Mouse (Mus musculus): ENCODE data around the gene Nme9. TPM values are rescaled to one million over a fixed set of nuclear protein-coding genes. Genes with fewer than 3 reads are reported as not detected.

Nme9 gene
- polyA plus RNA-seq, 1 experiment from 2014 or later: not detected

DNA sequence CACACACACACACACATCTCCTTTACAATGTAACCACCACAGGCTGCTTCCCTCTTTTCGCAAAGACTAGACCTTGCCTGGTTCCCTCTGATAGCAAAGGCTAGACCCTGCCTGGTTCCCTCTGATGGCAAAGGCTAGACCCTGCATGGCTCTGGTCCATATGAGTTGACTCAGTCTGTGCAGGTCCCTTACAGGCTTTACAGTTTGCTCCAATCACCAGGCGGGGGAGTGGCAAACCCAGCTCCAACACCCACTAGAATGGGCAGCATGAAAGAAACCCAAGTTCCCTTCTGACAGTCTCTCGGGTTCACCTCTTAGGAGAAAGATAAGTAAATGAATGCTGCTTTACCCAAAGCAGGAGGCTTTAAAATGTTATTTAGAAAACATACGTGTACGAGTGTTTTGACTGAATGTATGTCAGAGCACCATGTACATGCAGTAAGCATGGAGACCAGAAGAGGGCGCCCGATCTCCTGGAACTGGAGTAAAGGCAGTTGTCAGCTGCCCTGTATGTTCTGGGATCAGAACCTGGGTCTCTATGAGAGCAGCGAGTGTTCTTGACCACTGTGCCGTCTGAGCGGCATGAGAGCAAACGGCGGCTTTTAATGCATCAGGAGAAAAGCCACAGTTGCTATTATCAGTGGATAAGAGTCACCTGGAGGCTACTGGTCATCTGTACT is 7.4 kb downstream of the Nme9 start:
- Histone ChIP-seq H3K9ac (no peak overlapping the region), H3K4me2 (no peak overlapping the region), H3K36me3 (no peaks in the 10 kb centered on the region), H3K27ac (ENCODE audit: poor library complexity, severe bottlenecking) (no peak overlapping the region), H3K4me3 (no peak overlapping the region), H3K9me3 (replicated peaks) (no peaks in the 10 kb centered on the region), H3K27me3 (replicated peaks) (peaks cover 25% of the 10 kb centered on the region), H3K4me1 (replicated peaks) (no peaks in the 10 kb centered on the region)
- 39% methylated on average over 12 of the region's 12 CpGs for WGBS
- ATAC-seq (ENCODE audit: insufficient number of reproducible peaks, low FRiP score): no peak

DNA sequence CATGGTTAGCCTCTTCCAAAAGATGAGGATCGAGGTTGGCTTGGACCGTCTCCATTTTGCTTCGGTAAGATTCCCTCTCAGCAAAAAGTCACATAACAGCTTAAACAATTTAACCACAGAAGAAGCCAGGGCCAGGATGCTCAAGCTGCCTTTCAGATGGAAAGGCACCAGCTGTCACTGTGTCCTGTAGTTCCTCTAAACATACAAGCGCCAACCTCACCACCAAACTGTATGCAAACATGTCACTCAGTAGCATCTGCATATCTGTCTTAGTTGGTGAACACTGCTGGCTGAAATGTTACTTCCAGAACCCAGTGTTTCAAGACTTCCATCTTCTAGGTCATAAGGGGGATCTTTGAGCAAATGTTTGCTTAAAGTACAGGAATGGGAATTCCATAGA is 8.5 kb downstream of the Nme9 start:
- no peak overlapping the region for H3K27ac ChIP-seq (ENCODE audit: poor library complexity, severe bottlenecking)
- WGBS: 84% methylated on average over 4 of the region's 4 CpGs
- no peak for ATAC-seq (ENCODE audit: insufficient number of reproducible peaks, low FRiP score)
- peaks cover 21% of the 10 kb centered on the region for H3K27me3 ChIP-seq (replicated peaks)
- H3K4me3 ChIP-seq: no peak overlapping the region
- no peaks in the 10 kb centered on the region for H3K9me3 ChIP-seq (replicated peaks)
- H3K4me1 ChIP-seq (replicated peaks): no peaks in the 10 kb centered on the region
- no peak overlapping the region for H3K9ac ChIP-seq
- H3K36me3 ChIP-seq: no peaks in the 10 kb centered on the region
- no peak overlapping the region for H3K4me2 ChIP-seq

DNA sequence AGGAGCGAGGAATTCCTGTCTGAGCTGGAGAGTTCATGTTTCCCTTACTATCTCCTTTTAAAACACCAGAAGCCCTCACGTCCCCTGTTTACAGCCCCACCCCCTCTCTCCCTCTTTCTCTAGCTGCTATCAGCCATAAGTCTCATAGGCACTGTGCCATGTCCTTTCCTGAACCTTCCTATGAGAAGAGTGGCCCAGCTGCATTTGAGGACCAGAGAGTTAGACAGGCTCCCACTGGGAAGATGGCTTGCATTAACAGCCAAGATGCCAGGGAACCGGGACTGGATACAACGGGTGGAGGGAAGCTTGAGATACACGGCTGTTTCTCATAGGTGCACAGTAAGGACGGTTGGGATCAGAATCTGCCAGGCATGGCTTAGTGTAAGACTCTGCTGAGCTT is 13.6 kb downstream of the Nme9 start:
- H3K36me3 ChIP-seq: no peaks in the 10 kb centered on the region
- H3K4me3 ChIP-seq: no peak overlapping the region
- no peak for ATAC-seq (ENCODE audit: insufficient number of reproducible peaks, low FRiP score)
- H3K4me1 ChIP-seq (replicated peaks): no peaks in the 10 kb centered on the region
- no peak overlapping the region for H3K27ac ChIP-seq (ENCODE audit: poor library complexity, severe bottlenecking)
- no peaks in the 10 kb centered on the region for H3K9me3 ChIP-seq (replicated peaks)
- no peak overlapping the region for H3K4me2 ChIP-seq
- H3K9ac ChIP-seq: no peak overlapping the region
- H3K27me3 ChIP-seq (replicated peaks): peaks cover 4% of the 10 kb centered on the region; the same call in 1 of the 2 replicates
- WGBS: 71% methylated on average over 6 of the region's 6 CpGs

DNA sequence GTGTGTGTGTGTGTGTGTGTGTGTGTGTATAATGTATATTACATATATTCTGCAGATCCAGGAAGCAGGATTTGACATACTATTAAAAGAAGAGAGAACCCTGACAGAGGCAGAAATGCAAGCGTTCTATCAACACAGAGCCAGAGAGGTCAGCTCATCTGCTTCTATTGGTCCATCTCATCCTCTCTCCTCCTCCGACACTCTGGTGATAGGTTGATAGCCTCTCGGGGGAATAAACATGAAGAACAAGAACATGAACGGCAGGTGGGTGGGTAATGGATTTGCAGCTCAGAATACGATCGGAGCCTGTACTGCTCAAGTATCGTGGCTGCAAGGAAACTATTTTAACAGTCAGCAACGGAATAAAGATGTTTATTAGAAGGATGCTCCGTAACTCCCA is 17.3 kb downstream of the Nme9 start:
- WGBS: 79% methylated on average over 9 of the region's 9 CpGs
- Histone ChIP-seq H3K9me3 (replicated peaks) (no peaks in the 10 kb centered on the region), H3K4me2 (no peak overlapping the region), H3K4me1 (replicated peaks) (no peaks in the 10 kb centered on the region), H3K9ac (no peak overlapping the region), H3K4me3 (no peak overlapping the region), H3K27ac (ENCODE audit: poor library complexity, severe bottlenecking) (no peak overlapping the region), H3K27me3 (replicated peaks) (no peaks in the 10 kb centered on the region), H3K36me3 (no peaks in the 10 kb centered on the region)
- no peak for ATAC-seq (ENCODE audit: insufficient number of reproducible peaks, low FRiP score)

DNA sequence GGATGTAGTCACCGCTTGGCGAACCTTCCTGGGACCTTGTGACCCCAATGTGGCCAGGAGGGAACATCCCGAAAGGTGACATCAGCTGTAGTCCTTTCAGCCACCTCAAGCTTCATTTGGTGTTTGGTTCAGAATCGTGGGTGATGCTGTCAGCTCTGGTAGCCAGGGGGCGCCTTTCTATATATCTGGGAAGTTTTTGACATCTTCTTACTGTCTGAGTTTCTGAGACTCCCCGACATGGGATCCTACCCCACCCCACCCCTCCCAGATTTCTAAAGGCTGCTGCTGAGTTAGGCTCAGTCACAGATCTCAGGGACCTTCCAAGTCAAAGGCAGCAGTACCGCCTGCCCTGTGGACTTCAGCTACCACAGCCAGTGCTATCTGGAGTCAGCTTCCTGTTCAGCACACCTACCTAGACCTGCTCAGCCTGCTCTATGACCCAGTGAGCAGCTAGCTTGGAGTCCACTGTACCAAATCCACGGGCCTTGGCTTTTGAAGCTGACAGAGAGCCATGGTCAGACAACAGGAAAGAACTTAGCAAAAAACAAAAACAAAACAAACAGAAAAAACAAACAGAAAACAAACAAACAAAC is 18.5 kb downstream of the Nme9 start:
- ATAC-seq (ENCODE audit: insufficient number of reproducible peaks, low FRiP score): no peak
- H3K4me2 ChIP-seq: no peak overlapping the region
- no peak overlapping the region for H3K27ac ChIP-seq (ENCODE audit: poor library complexity, severe bottlenecking)
- H3K9ac ChIP-seq: no peak overlapping the region
- H3K4me1 ChIP-seq (replicated peaks): no peaks in the 10 kb centered on the region
- peaks cover 5% of the 10 kb centered on the region; the same call in 1 of the 2 replicates for H3K36me3 ChIP-seq
- H3K27me3 ChIP-seq (replicated peaks): no peaks in the 10 kb centered on the region
- WGBS: 59% methylated on average over 8 of the region's 8 CpGs
- no peaks in the 10 kb centered on the region for H3K9me3 ChIP-seq (replicated peaks)
- H3K4me3 ChIP-seq: no peak overlapping the region

DNA sequence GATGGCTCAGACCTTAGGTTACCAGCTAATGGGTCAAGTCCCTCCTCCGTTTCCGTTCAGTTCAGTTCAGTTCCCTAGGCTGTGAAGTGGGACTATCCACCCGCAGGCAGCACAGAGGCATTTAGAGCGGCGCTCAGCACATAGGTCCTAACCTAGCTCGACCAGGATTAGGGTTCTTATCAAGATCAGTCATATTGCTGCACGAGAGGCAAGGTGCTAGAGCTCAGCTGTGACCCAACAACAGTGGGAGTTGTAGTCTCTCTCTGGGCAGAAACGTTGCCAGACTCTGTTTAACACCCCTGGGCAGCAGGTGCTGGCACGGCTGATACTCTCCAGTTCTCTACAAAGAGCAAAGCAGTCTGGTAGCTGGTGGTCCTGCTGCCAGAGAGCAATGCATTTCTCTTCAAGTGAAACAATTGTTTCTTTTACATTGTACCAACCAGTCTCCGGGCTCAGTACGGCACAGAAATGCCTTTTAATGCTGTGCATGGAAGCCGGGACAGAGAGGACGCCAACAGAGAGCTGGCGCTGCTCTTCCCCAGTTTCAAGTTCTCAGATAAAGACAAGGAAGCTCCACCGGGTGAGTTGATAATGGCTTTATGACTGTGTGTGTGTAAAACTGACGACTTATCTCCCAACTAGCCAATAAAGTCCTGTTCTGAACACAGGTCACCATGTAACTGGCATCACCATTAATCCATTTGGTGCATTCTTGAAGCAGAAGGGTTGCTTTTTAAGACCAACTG is 19.2 kb downstream of the Nme9 start:
- Histone ChIP-seq H3K27me3 (replicated peaks) (no peaks in the 10 kb centered on the region), H3K4me1 (replicated peaks) (no peaks in the 10 kb centered on the region), H3K36me3 (peaks cover 12% of the 10 kb centered on the region; the same call in 1 of the 2 replicates), H3K9ac (no peak overlapping the region), H3K4me3 (no peak overlapping the region), H3K9me3 (replicated peaks) (no peaks in the 10 kb centered on the region), H3K4me2 (no peak overlapping the region), H3K27ac (ENCODE audit: poor library complexity, severe bottlenecking) (no peak overlapping the region)
- ATAC-seq (ENCODE audit: insufficient number of reproducible peaks, low FRiP score): no peak
- 59% methylated on average over 16 of the region's 16 CpGs for WGBS

DNA sequence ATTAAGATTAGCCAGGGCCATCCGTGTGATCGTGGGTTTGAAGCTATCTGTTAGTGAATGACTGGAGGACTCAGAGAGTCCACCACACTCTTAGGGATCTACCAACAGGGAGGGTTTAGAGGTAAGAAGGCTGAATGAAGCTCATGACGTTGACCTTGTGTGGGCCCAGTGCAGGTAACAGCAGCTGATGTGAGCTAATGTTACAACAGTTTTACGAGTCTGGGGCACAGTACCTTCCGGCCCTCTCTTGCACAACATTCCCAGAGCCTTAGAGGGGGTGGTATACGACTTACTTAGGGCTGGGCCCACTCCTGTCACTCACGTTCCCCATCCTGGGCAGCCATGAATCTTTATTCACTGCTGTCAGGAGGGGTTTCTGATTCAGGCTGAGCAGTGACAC is 20.1 kb downstream of the Nme9 start:
- Histone ChIP-seq H3K9me3 (replicated peaks) (no peaks in the 10 kb centered on the region), H3K27me3 (replicated peaks) (no peaks in the 10 kb centered on the region), H3K27ac (ENCODE audit: poor library complexity, severe bottlenecking) (no peak overlapping the region), H3K9ac (no peak overlapping the region), H3K4me1 (replicated peaks) (no peaks in the 10 kb centered on the region), H3K4me3 (no peak overlapping the region), H3K4me2 (no peak overlapping the region), H3K36me3 (peaks cover 20% of the 10 kb centered on the region)
- ATAC-seq (ENCODE audit: insufficient number of reproducible peaks, low FRiP score): no peak
- 81% methylated on average over 7 of the region's 7 CpGs for WGBS

DNA sequence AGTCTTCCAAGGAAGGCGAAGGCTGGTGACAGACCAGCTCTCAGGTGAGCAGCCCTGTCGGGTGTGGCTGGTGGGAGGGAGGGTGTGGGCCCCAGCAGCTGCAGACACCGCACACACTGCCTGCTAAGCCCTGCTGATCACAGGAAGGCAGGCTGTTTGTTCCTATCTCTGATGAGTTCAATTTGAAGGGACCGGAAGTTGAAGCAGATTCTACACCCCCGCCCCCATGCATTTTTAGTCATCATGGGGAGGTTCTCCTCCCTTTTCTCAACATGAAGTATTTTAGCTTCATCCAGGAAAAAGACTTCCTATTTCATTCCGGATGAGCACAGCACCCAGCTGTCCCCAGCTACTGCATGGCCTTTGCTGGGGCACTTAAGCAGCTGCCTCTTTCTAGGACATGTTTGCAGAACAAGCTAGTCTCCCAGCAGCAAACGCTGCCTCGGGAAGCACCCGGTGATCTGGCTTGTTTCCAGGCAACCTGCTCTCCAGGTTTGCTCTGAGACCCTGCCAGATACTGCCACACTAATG is 28.0 kb downstream of the Nme9 start:
- ATAC-seq (ENCODE audit: insufficient number of reproducible peaks, low FRiP score): no peak
- no peak overlapping the region for H3K27ac ChIP-seq (ENCODE audit: poor library complexity, severe bottlenecking)
- no peaks in the 10 kb centered on the region for H3K27me3 ChIP-seq (replicated peaks)
- no peaks in the 10 kb centered on the region; the same call in 1 of the 2 replicates for H3K4me1 ChIP-seq (replicated peaks)
- H3K4me2 ChIP-seq: no peak overlapping the region
- H3K4me3 ChIP-seq: no peak overlapping the region
- WGBS: 65% methylated on average over 9 of the region's 9 CpGs
- no peak overlapping the region for H3K9ac ChIP-seq
- H3K36me3 ChIP-seq: peaks cover 43% of the 10 kb centered on the region
- H3K9me3 ChIP-seq (replicated peaks): no peaks in the 10 kb centered on the region

DNA sequence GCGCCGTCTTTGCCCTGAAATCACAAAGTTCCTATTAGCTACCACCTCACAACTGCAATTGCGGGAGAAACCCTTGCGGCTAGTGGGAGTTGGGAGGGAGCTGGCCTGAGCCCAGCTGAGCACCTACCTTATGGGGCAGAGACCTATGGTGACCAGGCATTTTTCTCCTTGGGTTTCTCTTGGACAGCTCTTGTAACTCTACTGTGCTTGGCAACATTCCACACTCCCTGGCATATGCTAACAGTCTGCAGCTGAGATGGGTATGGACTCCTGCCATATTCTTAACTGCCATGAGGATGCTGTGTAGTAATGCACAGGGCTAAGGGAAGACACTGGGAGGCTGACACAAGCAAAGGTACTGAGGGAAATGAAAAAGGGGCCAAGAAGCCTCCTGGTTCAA is 29.5 kb downstream of the Nme9 start:
- WGBS: 81% methylated on average over 4 of the region's 4 CpGs
- H3K9ac ChIP-seq: no peak overlapping the region
- no peak overlapping the region for H3K4me2 ChIP-seq
- no peak overlapping the region for H3K4me3 ChIP-seq
- H3K27me3 ChIP-seq (replicated peaks): no peaks in the 10 kb centered on the region
- peaks cover 36% of the 10 kb centered on the region for H3K36me3 ChIP-seq
- no peaks in the 10 kb centered on the region for H3K9me3 ChIP-seq (replicated peaks)
- no peak overlapping the region for H3K27ac ChIP-seq (ENCODE audit: poor library complexity, severe bottlenecking)
- no peak for ATAC-seq (ENCODE audit: insufficient number of reproducible peaks, low FRiP score)
- no peaks in the 10 kb centered on the region; the same call in 1 of the 2 replicates for H3K4me1 ChIP-seq (replicated peaks)

DNA sequence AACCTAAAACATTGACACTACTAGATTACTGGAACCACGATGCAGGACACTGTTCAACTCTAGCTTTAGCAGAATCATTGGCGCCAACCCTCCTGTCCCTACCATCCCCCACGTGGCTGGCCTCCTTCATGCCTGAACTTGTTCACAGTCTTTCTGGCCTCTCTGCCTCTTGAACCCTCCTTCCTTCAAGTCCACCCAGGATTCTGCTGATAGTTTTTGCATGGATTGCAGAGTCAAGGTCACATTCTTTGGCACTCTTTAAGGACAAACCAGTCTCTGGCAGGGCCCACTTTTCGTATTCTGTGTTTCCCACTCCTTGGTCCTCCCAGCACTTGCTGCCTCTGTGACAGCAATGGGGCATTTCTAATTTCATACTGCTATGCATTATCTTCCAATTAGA is 31.9 kb downstream of the Nme9 start:
- 75% methylated on average over 4 of the region's 4 CpGs for WGBS
- Histone ChIP-seq H3K36me3 (peaks cover 49% of the 10 kb centered on the region), H3K27me3 (replicated peaks) (no peaks in the 10 kb centered on the region), H3K9me3 (replicated peaks) (no peaks in the 10 kb centered on the region), H3K9ac (no peak overlapping the region), H3K4me3 (no peak overlapping the region), H3K4me1 (replicated peaks) (no peaks in the 10 kb centered on the region; the same call in 1 of the 2 replicates), H3K4me2 (no peak overlapping the region), H3K27ac (ENCODE audit: poor library complexity, severe bottlenecking) (no peak overlapping the region)
- ATAC-seq (ENCODE audit: insufficient number of reproducible peaks, low FRiP score): no peak

DNA sequence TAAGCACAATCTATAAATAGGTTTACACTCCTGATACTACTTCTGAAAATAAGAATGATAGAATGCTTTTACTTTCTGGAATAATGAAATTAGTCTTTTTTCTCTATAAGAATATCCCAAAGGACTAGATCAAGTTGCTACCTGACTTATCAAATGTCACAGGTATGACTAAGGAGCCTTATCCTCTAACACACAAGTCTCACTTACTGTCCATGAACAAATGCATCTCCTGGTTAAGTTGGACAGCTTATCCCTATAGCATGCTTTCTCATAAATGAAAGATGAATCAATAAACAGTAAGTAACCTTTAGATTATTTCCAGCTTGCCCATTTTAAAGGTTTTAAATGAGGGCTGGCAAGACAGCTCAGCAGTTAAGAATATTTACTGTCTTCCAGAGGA is 33.4 kb downstream of the Nme9 start:
- no peaks in the 10 kb centered on the region for H3K4me1 ChIP-seq (replicated peaks)
- H3K27me3 ChIP-seq (replicated peaks): no peaks in the 10 kb centered on the region
- H3K4me3 ChIP-seq: no peak overlapping the region
- peaks cover 62% of the 10 kb centered on the region for H3K36me3 ChIP-seq
- H3K27ac ChIP-seq (ENCODE audit: poor library complexity, severe bottlenecking): no peak overlapping the region
- no peaks in the 10 kb centered on the region for H3K9me3 ChIP-seq (replicated peaks)
- H3K9ac ChIP-seq: no peak overlapping the region
- no peak overlapping the region for H3K4me2 ChIP-seq
- no peak for ATAC-seq (ENCODE audit: insufficient number of reproducible peaks, low FRiP score)
